Mouse (Mus musculus) gastrocnemius, postnatal 36 days (tissue): ENCODE data around the gene Mdm2. TPM values are rescaled to one million over a fixed set of nuclear protein-coding genes. Genes with fewer than 3 reads are reported as not detected.

Experiments used
- DNase-seq, 2 experiments: peaks; one replicate each; pipeline ENCODE4 v3.0.0; 2022
- intact Hi-C: fragments of 180-260 bp; cut with DNase I; formaldehyde crosslinking; loops from one replicate; pipeline ENCODE4 v1.15.1; 2025
- total RNA-seq, 2 experiments: library from RNA; stranded (reverse); gene quantifications; 2 replicates each; pipeline ENCODE4 v1.2.3; 2021

The Mdm2 gene
- total RNA-seq, 2 experiments from 2014 or later, result 40.8 to 44.9 TPM

DNA sequence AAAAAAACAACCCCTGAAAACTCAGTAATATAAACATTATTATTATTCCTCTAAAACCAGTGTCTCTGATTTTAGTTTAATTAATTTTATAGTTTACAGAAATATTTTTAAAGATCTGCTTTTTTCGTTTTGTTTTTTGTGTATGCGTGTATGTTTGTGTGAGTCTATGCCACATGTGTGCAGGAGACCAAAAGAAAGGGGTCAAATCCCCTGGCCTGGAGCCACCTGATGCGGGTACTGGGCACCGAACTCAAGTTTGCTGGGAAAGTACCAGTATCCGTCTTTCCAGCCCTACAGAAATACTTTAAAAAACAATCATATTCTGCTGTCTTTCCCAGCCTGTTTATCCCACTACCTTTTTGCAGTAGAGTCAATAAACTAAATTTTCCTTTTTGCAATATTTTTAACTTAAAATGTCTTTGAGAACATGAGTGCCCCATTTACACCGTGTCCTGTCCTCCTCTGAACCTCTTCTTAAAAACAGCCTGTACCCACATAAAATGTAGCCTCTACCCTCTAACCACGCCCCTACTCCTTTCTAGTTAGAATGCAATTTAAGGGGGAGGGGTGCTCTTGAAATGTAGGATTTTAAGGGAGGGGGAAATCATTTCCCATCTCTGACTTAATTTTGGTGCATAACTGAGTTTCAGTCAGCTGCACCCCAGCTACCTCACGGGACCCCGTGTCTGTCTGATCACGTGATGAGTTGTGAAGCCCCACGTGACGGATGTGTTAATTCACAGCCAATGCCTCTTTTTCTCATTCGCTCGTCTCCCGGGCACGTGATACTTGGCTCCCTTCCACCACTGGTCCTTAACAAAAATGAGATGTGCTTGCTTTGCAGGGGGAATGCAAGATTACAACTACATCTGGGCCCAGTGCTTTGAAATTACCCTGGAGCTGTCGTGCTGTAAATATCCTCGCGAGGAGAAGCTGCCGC is 35.2 kb downstream of the Mdm2 start:
- peak; percentile 17 to 31 for DNase-seq
- intact Hi-C loops, result loop anchor here (2.0 kb wide), 2 partner anchors 161 to 221 kb away; no protein-coding TSS in a partner anchor

DNA sequence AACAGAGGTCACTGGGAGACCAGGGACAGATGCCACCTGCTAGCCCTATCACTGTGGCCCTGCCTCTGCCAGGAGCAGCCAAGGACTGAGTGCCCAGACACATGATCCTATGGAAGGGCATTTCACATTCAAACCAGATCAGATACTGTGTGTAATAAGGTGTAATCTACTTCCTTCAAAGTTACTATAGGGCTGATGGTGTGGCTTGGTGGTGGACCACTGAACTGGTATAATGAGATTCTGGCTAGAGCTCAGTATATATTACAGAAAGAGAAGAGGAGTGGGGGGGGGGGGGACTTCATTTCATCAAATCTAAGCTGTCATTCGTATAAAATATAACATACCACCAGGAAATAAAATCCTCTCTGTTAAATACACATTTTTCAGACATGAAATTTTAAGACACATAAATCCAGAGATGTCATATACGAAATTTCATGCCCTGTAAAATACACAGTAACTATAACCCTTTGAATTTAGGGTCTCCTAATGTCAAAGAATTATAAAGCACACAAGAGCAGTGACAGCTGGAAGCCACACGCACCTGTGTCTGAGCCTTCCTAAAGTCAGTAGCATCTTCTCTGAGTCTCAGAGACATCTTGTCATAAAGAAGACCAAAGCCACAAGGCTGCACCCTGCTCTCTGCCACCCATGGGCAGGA is 36.1 kb downstream of the Mdm2 start:
- no peak for DNase-seq
- intact Hi-C loops, result no loop called here

DNA sequence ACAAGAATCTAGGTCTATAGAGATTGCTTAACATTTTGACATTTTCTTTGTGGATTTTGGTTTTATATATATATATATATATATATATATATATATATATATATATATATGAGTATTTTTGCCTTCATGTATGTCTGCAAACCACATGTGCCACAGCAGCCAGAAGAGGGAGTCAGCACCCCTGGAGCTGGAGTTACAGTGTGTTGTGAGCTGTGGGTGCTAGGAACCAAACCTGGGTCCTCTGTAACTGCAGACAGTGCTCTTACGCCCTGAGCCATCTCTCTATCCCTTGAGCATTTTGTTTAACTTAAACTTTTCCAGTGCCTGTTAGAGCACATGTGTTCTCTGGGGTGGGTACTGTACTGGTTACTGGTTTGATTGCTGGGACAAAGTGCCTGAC is 36.6 kb downstream of the Mdm2 start:
- intact Hi-C loops, result no loop called here
- no peak for DNase-seq

DNA sequence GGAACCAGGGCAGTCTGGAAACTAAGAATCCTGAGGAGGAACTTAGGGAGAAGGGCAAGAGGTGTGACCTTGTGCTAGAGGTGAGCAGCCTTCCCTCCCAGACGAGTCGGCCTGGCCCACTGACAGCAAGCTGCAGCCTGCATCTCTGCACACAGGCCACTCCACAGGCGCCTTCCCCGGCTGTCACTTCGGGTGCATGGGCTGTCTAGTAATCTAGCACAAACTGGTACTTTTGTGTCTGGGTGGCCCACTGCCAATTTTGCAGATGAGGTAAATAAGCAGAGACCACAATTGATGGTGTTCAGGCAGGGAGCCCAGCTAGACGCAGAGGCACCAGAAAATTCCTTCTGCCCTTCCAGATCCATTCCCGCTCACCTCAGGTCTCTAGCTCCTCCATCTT is 37.9 kb downstream of the Mdm2 start:
- no peak for DNase-seq

DNA sequence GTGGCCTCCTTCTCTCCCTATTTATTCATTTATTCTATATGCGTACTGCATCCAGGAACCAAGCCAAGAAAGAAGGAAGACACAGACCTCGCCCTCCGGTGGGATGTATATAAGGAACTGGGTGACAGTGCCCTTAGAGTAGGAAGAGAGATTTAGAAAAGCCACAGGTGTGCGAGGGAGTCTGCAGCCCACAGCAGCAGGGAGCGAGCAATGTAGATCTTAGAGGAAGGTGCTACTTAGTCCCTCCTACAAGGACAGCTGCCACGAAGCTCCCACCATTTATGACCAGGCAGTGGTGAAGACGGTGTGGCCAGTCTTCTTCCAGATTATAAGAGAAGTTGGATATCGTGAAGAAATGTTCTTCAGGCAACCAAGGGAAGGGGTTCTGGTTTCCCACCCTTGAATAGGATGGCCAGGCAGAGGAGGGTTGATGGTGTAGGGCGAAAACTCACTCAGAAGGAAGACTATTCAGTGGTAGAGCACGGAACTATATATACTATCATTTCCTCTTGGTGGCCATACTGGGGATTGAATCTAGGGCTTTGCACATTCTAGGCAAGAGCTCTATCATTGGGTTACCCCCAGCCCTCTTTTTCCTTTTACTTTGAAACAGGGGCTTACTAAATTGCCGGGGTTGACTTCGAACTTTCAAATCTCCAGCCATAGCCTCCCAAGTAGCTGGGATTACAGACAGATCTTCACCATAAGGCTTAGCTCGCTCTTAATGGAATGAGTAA is 38.5 kb downstream of the Mdm2 start:
- DNase-seq, result no peak
- intact Hi-C loops, result no loop called here

More for the DNA sequence above, 37.9 kb downstream of the Mdm2 start:
- intact Hi-C loops, result no loop called here

DNA sequence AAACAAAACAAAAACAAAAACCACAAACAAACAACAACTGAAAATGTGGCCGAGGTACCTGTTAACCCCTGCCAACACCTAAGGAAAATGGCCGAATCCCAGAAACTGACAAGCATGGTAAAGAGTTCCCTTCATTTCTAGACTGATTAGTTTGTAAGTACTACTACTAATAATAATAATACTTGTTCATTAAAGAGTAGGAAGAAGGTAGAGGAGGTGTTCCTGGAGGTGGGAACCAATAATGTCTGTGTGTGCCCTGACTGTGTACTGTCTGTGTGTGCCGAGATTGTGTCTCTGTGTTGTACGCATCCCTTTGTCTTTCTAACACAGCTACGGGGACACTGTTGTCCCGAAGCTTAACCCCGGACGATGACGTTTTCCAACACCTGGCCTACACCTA is 39.3 kb downstream of the Mdm2 start:
- intact Hi-C loops, result no loop called here
- DNase-seq, result no peak

DNA sequence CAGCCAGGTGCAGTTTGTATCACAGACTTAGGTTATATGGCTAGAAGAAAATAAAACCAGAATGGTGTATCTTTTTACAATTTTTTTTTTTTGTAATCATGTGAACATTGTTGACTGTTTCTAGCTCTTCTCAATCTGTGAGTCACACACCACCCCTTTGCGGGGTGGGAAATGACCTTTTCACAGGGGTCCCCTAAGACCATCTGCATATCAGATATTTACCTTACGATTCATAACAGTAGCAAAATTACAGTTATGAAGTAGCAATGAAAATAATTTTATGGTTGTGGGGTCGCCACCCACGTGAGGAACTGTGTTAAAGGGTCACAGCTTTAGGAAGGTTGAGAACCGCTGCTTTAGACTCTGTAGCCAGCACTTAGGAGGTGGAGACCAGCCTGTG is 39.8 kb downstream of the Mdm2 start:
- DNase-seq, result no peak
- intact Hi-C loops, result no loop called here

DNA sequence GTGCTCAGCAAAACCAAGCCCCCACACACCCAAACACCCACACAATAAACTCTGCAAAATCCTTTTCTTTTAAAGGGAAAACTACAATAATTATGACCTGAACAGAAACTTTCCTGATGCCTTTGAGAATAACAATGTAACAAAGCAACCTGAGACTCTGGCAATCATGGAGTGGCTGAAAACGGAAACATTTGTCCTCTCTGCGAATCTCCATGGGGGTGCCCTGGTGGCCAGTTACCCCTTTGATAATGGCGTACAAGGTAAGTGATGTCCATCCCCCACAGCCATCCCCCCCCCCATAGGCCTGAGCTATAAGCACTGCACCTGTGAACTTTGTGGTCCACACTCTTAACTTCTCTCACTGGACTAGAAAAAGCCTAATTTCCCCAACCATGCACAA is 40.5 kb downstream of the Mdm2 start:
- intact Hi-C loops, result no loop called here

DNA sequence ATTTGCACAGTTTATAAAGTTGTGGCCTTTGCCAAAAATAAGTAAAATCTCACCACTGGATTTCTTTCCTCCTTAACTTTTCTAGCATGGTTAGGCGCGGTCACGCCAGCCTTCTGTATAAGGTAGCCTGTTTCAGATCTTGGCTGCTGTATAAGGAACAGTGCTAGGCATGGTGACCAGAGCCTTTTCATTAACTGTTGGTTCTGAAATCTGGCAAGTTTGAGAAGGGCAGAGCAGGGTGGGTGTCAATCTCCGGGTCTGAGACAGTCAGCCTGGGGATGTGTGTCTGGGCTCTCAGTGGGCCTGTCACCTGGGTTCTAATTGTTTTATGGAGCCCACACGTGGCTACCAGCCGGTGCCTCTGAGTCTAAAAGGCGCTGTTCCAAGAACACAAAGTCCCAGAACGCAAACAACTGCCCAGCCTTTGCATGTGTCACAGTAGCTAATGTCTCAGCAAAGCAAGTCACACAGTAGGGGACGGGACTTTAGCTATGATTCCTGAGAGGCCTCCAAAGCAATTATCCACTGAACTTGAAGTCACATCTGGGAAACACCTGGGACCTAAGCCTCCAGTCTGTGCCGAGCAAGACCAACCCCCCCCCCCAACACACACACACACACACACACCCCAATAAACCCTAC is 41.0 kb downstream of the Mdm2 start:
- intact Hi-C loops, result no loop called here

More for the DNA sequence above, 40.5 kb downstream of the Mdm2 start:
- DNase-seq, result no peak

DNA sequence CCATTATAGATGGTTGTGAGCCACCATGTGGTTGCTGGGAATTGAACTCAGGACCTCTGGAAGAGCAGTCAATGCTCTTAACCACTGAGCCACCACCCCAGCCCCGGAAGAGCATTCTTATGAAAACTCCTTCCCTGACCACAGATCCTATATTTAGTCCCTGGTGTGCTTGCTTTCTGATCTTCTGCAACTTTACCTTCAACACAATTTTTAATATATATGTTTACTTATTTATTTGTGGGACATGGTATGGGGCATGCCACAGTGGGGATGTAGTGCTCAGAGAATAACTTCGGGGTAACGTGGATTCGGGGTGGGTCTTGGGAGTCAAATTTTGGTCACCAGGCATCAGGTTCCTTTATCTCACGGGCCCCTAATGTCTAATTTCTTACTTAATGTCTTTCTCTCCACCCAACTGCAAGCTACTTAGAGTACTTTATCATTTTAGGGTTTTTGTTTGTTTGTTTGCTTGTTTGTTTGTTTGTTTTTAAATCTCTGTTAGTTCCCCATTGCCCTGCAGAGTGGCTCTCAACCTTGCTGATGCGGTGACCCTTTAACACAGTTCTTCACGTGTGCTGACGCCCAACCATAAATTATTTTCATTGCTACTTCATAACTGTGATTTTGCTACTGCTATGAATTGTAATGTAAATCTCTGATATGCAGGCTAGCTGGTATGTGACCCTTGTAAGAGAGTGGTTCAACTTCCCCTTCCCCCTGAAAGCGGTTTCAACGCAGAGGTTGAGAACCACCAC is 41.8 kb downstream of the Mdm2 start:
- intact Hi-C loops, result no loop called here
- no peak for DNase-seq

More for the DNA sequence above, 41.0 kb downstream of the Mdm2 start:
- DNase-seq, result no peak

DNA sequence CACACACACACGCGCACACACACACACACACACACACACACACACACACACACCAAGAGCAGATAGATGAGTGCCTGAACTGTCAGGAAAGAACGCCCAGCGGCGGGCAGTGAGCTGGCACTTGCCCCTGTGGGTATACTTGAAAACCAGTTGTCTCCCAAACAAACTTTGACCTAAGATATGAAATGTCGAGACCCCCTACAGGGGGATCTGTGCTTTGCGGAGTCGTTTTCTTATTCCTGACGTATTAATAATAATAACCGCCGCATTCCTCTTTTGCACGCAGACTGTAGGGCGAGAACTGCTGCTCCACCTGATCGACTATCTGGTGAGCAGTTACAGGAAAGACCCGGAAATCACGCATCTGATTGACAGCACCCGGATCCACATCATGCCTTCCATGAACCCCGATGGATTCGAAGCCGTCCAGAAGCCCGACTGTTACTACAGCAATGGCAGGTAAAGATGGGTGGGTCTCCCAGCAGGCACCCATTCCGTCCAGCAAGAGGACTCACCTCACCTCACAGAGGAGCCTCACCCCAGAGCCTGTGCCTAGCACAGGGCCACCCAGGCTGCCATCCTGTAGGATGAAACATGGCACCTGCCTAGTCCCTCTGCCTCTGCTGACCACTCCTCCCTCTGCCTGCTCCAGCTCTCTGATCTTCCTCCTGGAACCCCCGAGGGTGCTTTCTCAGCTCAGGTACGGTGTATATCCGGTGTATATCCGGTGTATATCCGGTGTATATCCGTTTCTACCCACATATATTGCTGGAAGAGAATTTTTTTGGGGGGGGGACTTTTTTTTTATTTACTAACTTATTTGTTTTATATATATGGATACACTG is 42.7 kb downstream of the Mdm2 start:
- intact Hi-C loops, result no loop called here
- no peak for DNase-seq

DNA sequence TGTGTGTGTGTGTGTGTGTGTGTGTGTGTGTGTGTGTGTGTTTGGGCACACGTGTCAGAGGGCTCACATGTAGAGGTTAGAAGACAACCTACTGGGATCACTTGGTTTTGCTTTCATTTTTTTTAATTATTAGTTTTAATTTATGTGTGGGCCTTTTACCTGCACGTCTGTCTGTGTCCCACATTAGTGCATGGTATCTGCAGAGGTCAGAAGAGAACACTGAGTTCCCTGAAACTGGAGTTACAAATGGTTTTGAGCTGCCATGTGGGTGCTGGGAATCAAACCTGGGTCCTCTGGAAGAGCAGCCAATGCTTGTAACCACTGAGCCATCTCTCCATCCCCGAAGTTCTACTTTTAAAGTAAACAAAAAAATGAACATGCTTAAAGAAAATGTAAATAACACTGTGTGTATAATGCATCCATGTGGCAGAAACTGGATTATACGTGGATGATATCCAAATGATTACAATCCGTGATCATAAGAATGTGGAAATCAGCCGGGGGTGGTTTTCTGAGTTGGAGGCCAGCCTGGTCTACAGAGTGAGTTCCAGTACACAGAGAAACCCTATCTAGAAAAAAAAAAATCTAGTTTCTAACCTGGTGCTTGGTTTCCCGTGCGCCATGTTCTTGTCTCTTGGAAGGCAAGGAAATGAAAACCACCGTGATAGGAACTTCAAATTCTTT is 43.5 kb downstream of the Mdm2 start:
- intact Hi-C loops, result no loop called here
- DNase-seq, result no peak

DNA sequence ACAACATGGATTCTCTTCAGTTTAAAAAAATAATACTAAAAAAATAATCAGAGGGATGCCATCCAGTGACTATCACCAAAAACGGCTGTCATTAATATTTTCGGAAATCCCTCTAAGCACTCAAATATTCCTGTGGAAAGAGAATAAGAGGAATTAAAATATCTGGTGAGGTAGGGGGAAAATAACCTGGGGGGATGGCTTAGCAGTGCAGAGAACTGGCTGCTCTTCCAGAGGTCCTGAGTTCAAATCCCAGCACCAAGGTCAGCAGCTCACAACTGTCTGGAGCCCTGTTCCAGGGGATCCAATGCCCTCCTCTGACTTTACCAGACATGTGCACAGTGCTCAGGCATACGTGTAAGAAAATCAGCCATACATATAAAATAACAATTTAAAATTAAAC is 44.2 kb downstream of the Mdm2 start:
- intact Hi-C loops, result no loop called here
- no peak for DNase-seq

DNA sequence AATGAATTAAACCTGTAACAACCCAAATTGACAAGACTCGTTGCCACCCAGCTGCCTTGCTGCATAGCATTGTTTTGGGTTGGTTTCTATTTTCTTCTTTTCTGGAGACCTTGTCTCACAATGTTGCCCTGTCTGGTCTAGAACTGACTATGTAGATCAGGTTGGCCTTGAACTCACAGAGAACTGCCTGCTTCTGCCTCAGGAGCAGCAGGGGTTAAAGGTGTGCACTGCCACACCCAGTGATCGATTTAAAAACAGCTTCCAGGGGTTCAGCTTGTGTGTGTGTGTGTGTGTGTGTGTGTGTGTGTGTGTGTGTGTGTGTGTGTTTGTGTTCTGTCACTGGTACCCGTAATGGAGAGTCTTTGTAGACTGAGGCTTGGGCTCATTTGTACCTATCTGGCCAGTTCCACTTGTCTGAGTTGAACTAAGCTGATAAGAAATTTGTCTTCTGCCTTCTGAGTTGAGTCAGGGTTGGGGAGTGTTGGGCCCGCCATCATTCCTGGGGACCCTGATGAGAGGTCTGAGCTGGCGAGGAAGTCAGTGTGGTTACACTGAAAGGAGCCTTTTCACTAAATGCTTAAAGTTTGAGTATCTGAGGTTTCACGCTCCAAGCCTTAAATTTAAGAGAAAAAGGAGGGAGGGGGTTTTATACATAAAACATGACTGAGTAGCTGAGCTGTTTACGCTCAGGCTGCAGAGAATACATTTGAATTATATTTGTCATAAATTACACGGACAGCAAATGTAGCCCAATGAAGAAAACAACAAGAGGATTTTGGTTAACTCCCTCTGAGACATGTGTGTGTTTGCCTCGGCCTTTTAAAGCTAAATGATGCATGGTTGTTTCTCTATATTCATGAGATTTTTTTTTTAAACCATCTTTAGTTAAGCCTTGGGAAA is 44.9 kb downstream of the Mdm2 start:
- no peak for DNase-seq
- intact Hi-C loops, result no loop called here

DNA sequence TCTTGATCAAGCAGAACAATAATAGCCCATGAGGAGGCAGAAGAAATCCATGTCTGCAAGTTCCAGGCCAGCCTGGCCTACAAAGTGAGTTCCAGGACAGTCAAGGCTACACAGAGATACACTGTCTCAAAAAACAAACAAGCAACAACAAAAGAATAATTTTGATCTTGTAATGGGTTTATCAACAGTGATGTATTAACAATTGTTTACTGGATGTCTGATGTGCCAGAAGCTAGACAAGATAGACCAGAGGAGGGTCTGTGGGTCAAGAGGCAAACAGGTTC is 45.7 kb downstream of the Mdm2 start:
- DNase-seq, result no peak
- intact Hi-C loops, result no loop called here

DNA sequence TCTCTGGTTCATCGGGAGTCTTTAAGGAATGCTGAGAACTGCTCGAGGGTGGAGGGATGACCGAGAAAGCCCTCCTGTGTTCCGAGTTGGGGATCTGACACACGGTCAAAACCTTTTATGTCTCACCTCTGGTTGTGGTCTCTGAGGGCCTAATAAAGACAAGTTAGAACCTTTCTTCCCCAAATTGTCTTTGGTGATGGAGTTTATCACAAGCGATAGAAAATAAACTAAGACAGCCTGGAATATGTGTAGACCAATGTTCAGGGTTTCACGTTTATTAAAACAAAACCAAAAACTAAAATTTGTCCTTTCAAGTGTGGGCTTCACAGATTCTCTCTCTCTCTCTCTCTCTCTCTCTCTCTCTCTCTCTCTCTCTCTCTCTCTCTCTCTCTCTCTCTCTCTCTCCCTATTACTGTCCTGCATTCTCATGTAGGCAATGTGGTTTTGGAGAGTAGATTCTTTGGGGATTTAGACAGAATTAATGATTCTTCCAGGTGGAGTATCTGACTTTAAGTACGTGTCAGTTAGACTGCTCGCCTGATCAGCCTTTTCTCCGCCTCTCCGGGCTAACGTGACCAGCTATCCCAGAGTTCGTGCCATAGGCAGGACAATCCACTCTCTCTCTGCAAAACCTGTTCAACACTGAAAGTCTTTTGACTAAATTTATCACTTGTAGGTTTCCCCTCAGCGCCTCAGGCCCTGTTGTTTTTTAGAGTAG is 46.2 kb downstream of the Mdm2 start:
- DNase-seq, result no peak
- intact Hi-C loops, result no loop called here

DNA sequence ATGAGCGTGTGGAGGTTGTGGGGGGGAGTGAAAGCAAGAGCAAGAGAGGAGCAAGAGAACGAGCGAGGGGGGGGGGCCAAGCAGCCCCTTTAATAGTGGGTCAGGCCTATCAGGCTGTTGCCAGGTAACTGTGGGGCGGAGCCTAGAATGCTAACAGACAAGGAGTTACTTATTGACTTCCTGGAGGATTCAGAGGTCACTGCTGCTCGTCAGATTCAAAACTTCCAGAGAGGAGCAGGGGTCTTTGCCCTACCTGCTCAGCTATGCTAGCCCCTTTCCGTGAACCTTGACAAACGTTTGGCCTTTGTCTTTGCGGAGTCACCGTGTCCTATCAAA is 46.7 kb downstream of the Mdm2 start:
- DNase-seq, result no peak
- intact Hi-C loops, result no loop called here
